Mouse (Mus musculus): Measurements from ENCODE around the gene Ell. TPM values are rescaled to one million over a fixed set of nuclear protein-coding genes. Genes with fewer than 3 reads are reported as not detected.

Ell gene
- total RNA-seq (2014; fragmentation: Nextera tagmentation) = 14.7 and 22.0 TPM in 2 replicates
- total RNA-seq (2017) = 7.9 and 10.7 TPM in 2 replicates

DNA sequence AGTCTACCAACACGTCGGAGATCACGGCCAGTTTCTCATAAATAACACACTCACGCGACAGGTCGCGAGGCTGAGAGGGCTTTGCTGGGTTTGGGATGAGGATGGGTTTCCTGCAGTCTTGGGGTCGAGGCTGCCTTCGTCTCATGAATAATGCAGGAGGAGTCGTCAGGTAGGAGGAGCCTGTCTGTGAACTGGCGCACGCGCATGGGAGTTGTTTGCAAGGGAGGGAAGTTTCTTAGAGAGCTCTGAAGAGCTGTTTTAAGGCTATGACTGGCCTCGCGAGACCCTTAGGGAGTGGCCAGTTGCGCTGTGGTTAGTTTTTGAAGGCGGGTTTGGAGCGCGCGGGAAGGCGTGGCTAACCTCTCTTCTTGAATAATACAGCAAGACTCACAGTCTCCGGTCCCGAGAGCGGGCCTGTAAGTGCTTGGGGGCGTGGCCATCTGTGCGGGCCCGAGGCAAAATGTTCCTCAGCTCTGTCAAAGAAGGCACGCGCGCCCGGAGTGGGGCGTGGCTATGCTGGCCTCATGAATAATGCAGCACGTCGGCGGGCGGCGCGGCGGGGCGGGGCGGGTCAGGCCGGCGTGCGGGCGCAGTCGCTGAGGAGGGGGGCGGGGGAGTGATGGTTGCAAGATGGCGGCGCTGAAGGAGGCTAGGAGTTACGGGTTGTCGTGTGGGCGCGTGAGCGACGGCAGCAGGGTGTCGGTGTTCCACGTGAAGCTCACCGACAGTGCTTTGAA is at the start of gene Ell:
Gene Ell (plus strand): TSS at position 381 of the 737 bp plus-strand sequence.
- ATAC-seq (replicated peaks; ENCODE audit: low FRiP score, low TSS enrichment, poor library complexity, severe bottlenecking) = peak; percentile 78

DNA sequence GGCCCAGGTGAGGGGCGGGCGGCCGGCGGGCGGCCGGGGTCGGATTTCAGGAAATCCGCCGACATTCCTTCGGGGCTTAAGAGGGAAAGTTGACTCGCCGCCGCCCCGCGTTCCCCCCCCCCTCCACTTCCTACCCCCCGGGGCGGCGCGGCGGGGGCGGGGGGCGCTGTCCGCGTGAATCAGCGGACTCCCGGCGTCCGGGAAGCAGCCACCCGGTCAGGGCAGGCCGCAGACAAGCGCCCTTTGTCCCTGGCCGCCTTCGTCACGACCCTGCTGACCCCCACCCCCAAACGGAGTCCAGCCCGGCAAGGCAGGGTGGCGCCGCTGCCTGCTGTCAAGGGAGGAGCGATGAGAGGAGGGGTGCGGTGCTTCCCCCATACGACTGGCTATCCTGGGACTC is 49.7 kb upstream of the Ell start:
- ATAC-seq (replicated peaks; ENCODE audit: low FRiP score, low TSS enrichment, poor library complexity, severe bottlenecking) = no peak

DNA sequence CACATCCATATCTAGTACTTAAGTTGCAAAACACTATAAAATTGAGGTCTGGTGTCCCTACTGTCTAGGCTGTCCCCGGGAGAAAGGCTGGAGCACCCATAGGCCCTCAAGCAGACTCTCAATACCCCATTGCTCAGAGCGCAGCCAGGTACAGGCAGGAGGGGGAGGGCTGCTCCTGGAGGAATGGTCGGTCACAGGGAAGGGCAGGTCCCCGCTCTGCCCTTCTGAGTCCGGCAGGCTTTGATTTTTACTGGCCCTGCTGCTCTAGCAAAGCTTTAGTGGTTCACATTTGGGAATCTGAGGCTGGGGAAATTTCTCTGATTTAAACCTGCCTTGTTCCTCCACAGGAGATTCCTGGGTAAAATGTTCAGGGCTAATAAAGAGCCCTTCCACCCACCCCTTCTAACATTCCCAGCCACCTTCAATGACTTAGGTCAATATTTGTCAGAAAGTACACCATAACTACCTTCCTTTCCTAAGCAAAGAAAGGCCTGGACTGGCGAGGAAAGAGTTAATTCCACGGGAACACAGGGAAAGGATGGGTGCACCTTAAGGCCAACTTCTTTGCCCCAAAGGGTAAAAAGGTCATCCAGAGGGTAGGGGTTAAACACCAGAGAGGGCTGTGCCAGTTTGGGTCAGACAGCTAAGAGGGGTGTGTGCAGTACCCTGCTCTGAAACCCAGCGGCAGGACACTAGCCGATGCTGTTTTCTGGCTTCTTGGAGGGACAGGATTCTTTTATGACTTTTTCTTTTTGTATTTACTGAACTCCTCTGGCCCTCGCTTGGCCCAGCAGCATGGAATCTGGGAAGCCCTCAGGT is 49.0 kb upstream of the Ell start:
- ATAC-seq (replicated peaks; ENCODE audit: low FRiP score, low TSS enrichment, poor library complexity, severe bottlenecking) = no peak

DNA sequence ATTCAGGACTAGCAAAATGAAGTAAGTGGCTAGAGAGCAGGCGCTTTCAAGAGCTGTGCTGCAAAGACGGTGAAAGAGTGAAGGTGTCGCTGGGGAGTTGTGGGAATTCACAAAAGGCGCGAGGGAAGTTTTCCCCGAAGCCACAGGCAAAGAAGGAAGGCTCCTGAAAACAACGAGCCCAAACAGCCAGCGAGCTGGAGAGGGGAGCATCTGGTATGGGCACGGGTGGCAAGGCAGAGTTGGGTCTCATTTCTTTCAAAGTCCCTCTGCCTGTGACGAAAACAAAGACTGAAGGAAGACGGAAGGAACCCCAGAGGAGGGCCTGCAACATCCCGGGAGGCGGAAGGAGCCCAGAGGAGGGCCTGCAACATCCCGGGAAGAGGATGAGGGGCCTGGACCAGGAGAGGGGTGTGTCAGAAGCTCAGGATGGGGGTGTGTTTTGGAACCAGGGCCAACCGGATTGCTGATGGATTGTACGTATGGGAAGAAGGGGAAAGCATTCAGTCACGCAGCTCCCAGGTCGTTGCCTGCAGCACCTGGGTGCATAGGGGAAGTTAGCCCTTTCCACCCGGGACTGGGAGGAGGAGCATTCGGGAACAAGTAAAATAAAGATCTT is 48.3 kb upstream of the Ell start:
- no peak for ATAC-seq (replicated peaks; ENCODE audit: low FRiP score, low TSS enrichment, poor library complexity, severe bottlenecking)

DNA sequence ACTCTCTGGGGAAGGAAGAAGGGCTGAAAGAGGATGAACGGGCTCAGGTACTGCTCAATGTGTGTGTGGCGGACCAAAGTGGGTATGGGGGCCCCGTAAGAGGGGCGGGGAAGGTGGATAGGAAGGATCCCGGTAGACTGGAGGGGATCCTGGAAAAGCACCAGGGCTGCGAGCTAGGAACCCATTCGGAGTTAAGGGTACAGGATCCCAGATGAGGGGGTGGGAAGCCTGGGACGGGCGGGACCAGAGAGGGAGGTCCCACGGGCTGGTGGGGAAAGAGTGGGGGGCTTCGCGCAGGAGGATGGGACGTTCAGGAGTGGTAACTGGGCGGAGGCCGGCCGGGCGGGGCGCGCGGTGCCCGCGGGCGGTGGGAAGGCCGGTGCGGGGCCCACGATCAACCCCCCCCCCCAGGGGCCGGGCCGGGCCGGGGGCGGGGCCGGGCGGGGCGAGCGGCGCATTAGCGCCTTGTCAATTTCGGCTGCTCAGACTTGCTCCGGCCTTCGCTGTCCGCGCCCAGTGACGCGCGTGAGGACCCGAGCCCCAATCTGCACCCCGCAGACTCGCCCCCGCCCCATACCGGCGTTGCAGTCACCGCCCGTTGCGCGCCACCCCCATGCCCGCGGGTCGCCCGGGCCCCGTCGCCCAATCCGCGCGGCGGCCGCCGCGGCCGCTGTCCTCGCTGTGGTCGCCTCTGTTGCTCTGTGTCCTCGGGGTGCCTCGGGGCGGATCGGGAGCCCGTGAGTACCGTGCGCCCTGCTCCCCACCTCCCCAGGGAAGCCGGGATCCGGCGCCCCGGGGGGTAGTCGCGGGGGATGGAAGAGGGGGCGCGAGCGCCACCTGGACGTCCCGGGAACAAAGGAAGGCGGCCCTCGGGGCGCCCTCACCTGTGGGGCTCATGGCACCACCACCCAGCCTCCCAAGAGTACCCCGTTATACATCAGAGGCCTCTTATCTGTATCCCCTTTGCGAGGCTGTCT is 46.3 kb upstream of the Ell start, which contains the start of gene Crlf1:
Gene Crlf1 (plus strand): TSS at position 495 of the 977 bp plus-strand sequence.
- ATAC-seq (replicated peaks; ENCODE audit: low FRiP score, low TSS enrichment, poor library complexity, severe bottlenecking) = no peak

DNA sequence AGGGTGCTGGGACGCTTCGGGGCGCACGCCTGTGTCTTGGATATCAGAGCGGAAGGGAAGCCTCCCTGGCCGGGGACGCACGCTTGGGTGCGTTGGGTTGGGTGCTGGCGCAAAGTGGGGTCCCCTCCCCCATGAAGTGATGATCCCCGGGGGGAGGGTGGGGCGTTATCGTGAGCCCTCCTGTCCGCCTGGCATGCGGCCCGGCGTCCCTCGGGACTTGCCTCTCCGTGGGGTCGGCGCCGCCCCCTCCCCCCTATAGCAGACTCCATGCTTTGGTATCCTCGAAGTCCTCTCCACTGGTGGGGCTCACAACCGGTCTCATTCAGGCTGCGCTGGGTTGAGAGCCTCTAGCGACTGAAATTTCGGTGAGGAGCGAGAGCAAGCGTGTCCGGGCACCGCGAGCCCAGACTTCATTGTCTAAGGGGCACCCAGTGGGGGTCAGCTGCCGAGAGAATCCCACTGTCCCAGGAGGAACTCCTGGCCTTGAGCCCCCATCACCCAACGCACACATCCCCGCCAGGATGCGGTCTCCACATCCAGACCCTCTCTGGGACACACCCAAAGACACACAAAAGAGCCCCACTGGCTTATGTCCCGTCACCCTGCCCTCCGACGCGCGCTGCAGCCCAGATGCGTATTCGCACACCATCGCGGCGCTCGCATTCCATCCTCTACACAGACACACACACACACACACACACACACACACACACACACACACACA is 45.4 kb upstream of the Ell start:
- ATAC-seq (replicated peaks; ENCODE audit: low FRiP score, low TSS enrichment, poor library complexity, severe bottlenecking) = no peak

DNA sequence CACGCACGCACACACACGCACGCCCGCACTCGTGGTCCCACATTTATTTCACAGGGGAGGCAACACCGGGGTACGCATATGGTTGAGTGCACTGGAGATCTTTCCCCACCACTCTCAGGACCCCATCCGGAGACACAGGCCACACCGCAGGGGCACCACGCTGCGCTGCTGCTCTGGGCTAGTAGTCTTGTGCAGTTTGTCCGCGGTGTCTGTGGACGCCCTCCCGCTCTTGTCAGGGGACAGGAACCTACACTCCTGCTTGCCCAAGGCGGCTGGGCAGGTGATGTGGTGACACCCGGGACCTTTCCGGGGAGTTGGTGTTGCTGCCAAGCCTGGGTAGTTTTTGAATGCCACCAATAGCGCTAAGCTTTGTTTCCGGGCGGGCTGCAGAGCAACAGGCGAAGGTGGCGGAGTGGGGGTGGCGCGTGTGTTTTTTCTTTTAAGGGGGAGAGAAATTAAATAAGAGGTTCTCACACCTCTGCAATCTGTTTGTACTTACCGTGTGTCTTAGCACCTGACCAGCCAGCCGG is 44.8 kb upstream of the Ell start:
- no peak for ATAC-seq (replicated peaks; ENCODE audit: low FRiP score, low TSS enrichment, poor library complexity, severe bottlenecking)

DNA sequence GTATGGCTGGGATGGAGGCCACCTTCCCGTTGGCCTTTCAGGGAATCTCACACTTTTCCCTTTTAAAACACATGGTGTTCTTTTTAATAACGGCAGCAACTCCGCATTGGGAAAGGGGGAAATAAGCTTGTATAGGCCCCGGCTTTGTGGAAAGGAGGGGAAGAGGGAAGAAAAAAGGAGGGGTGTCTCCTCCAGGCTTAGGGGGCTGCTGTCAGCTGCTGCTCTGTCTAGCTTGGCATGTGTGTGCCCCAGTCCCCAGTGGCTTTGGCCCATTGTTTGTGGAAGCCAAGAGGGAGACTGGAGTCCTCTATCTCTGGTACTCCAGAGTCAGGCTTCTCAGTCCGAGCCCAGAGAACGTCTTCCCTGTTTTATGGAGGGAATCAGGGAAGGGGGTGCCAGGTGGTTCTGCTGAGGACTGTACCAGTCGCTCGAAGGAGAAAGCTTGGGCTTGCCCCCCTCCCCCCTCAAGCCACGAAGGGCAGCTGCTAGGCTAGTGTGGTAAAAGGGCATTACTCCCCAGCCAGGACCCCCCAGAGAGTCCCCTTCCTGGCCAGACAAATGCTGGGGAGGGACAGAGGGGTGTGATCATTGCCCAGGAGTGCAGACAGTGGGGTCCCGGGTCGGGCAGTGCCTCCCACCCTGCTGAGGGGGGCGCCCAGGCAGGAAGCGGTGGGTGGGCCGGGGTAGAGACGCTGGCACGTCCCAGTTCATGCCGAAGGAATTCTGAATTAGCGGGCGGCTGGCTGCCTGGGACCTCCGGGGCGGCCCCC is 44.1 kb upstream of the Ell start:
- ATAC-seq (replicated peaks; ENCODE audit: low FRiP score, low TSS enrichment, poor library complexity, severe bottlenecking) = no peak

DNA sequence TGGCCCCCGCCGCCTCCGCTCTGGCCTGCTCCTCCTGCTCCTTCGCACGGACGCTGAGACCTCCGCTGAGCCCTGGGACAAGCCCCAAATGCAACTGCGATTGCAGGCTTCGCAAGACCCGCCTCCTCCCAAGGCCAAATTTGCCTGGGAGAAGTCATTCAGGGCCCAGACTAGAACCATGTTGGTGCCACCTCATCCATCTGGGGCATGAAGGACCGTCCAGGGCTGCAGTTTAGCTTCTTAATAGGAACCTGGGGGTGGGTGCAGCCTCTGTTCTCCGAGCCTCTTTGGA is 43.5 kb upstream of the Ell start:
- ATAC-seq (replicated peaks; ENCODE audit: low FRiP score, low TSS enrichment, poor library complexity, severe bottlenecking) = no peak

DNA sequence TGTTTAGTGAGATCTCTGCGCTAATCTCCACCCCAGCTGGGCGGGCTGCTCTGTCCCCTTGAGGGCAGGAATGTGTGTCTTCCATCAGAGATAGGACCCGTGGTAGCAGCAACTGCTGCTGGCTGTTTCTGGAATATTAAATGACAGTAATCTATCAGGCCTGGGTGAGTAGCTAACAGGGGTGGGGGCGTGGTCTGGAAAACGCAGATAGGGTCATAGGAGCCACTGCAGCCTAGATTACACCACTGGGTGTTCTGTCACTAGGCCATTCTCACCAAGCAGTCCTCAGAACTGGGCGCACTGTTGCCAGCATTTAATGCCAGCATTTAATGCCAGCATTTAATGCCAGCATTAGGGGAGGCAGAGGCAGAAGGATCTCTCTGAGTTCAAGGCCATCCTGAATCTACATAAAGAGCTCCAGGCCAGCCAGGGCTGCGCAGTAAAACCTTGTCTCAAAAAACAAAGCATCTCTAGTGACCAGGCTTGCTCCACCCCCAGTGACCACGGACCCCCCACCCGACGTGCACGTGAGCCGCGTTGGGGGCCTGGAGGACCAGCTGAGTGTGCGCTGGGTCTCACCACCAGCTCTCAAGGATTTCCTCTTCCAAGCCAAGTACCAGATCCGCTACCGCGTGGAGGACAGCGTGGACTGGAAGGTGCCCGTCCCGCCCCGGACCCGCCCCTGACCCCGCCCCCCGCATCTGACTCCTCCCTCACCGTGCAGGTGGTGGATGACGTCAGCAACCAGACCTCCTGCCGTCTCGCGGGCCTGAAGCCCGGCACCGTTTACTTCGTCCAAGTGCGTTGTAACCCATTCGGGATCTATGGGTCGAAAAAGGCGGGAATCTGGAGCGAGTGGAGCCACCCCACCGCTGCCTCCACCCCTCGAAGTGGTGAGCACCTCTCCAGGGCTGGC is 38.6 kb upstream of the Ell start:
- ATAC-seq (replicated peaks; ENCODE audit: low FRiP score, low TSS enrichment, poor library complexity, severe bottlenecking) = peak; percentile 73

DNA sequence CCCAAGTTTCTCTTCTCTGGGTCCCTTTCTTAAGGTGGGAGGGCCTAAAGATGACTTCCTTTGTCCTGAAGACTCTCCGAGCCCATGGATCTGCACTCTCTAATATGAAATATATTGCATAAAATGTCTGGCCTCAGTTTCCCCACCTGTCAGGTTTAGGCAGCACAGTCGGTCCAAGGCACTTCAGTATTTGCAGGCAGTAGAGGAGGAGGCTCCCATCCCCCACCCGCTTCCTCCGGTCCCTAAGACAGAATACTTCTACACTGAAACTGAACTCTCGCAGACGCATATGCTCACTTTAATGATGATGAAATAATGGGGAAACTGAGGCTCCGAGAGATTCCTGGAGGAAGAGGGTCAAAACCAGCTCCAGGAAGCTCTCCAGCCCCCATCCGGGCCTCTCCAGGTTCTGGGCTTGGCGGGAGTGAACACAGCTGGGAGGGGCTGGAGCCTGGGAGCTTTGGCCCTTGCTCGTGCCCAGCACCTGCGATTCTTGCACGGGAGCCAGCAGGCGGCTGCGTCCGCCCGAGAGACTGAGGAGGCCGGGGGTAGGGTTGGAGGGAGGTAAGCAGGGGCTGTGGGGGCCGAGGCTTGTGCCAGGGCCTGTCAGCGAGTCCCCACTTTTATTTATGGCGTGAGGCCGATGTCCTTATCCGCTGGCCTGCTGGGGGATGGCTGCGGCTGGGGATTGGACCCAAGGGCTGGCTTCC is 37.3 kb upstream of the Ell start:
- no peak for ATAC-seq (replicated peaks; ENCODE audit: low FRiP score, low TSS enrichment, poor library complexity, severe bottlenecking)

DNA sequence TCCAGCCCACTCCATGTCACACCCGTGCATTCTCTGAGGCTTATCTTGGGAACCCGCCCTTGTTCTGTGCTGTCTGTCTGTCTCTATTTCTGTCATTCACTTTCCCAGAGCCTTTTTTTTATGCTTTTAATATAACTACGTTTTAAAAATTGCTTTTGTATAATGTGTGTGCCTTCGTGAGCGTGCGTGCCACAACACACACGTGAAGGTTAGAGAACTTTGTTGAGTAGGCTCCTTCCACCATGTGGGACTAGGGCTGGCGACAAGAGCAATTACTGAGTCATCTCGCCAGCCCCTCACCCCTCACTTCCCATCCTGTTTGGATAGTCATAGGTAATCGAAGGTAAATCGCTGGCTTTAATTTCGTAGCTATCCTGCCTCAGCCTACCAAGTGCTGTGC is 36.7 kb upstream of the Ell start:
- no peak for ATAC-seq (replicated peaks; ENCODE audit: low FRiP score, low TSS enrichment, poor library complexity, severe bottlenecking)

DNA sequence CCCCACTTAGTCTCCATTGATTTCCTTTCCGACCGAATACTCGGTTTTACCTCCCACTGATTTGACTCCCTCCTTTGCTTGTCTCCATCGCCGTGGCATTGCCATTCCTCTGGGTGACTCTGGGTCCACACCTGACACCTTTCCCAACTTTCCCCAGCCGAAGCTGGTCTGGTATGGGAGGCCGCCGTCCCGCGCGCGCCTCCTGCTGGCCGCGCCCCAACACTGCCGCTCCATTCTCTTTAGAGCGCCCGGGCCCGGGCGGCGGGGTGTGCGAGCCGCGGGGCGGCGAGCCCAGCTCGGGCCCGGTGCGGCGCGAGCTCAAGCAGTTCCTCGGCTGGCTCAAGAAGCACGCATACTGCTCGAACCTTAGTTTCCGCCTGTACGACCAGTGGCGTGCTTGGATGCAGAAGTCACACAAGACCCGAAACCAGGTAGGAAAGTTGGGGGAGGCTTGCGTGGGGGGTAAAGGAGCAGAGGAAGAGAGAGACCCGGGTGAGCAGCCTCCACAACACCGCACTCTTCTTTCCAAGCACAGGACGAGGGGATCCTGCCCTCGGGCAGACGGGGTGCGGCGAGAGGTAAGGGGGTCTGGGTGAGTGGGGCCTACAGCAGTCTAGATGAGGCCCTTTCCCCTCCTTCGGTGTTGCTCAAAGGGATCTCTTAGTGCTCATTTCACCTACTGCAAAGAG is 36.1 kb upstream of the Ell start:
- no peak for ATAC-seq (replicated peaks; ENCODE audit: low FRiP score, low TSS enrichment, poor library complexity, severe bottlenecking)

DNA sequence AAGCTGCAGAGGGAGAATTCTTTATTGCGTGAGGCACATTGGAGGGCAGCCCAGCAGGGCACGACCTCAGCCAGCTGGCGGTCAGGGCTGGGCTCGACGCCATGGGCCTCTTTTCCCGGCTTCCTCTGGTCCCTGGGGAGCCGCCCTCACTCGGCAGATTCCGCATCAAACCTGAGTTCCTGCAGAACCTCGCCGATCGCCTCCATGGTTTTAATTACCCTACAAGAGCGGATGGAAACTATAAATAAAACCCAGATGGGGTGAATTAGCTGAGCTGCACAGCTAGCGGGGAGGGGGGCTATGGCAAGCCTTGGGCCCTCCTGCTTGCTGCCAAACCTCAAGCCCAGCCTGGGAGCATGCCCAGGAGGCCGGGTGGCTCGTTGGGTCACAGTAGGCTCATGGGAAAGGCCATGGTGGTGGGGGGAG is 35.0 kb upstream of the Ell start:
- ATAC-seq (replicated peaks; ENCODE audit: low FRiP score, low TSS enrichment, poor library complexity, severe bottlenecking) = no peak

DNA sequence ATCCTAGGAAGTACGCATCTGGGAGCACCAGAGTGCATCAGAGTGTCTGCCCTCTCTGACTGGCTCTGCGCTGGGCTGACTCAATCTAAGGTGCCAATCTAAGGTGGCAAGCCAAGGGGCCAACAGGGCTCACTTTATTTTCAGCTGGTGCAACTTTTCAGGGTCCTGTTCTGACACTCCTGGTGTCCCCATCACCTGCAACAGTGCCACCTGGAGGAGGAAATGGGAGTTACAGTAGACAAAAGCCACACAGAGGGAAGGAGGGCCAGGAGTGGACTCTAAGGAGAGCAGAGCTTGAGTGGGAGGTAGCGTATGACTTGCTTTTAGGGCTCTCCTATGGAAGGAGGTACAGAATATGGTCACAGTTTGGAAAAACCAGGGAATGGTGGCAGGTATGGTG is 34.4 kb upstream of the Ell start:
- ATAC-seq (replicated peaks; ENCODE audit: low FRiP score, low TSS enrichment, poor library complexity, severe bottlenecking) = no peak

All from megakaryocyte-erythroid progenitor cell, adult 5-6 weeks (primary cell).